Mouse (Mus musculus): ENCODE data around the gene Lysmd2.
"Not testable (repeated sequence)": the region's sequence is repeated elsewhere in the genome, so short reads cannot be mapped to it uniquely, and the experiment has no call there.

Lysmd2 gene

GRCm38 (mm10) chr9:75625556-75626307 is at the start of gene Lysmd2:
TSS of gene Lysmd2 (plus strand) at chr9:75625741.
- DNase-seq (ENCODE audit: low spot score in 2 of 2) = peak; percentile 81

GRCm38 (mm10) chr9:75579321-75579720 is 46.2 kb upstream of the Lysmd2 start:
- DNase-seq (ENCODE audit: low spot score in 2 of 2) = no peak

DNA sequence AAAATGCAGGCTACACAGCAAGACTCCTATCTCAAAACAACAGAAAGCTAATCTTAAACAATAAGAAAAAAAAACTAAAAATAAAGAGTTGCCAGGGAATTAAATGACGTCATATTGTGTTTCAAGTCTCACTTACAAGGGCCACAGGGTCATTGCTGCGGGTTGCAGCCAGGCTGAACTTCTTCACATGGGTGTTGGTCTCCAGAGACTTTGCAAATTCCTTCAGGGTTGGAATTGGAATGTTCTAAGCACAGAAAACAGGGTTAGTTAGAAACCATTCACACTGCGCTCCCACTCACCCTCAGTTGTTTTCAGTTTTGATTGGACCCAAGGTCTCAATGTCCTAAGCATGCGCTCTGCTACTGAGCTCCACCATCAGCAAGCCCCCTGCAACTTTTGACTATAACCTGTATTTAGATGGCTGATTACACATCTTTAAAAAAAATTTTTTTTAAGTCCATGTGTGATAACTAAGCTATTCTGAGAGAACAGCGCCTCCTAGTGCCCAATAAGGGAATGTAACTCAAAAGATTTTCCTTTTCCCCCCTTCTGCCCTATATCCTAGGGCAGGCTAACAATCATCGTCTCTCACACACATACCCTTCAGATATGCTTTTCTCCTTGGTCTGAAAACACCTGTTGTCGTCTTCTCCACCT is 43.7 kb upstream of the Lysmd2 start:
- no peak for DNase-seq (ENCODE audit: low spot score in 2 of 2)

DNA sequence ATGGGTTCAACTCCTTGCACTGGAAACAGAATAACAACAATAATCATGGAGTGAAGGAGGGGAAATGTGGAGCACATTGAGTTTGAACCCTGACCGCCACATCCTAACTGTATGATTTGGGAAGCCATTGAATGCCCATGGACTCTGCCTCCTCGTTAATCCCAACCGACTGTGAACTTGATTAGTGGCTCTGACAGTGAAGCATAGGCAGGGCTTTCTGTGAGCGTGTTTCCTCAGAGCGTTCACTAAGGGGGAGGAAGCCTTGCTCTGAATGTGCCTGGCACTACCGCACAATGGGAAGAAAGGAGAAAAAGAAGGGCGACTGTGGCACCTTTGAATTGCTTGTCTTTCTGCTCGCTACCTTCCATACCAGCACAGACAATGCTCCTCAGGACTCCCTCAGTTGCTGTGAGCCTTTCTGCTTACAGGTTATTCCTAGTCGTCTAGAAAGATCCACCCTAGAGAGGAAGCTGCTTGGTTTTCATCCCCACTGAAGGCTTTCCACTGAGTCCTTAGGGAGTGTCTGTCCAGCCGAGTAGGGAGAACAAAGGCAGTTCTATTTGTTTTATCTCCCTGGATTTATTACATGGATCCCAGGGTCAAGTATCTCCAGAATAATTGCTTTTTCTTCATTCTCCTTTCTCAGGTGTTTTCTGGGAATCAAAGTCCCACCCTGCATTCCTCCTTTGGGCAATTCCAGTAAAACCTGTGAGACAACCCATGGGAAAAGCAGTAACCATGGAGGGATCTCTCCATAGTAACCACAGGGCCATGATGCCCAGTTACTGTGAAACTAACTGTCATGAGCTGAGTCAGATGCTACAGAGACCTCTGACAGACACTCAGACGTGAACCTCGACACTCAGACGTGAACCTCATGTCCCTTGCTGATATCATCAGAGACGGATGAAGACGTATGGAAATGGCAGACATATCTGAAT is 35.4 kb upstream of the Lysmd2 start:
- no peak for DNase-seq (ENCODE audit: low spot score in 2 of 2)

DNA sequence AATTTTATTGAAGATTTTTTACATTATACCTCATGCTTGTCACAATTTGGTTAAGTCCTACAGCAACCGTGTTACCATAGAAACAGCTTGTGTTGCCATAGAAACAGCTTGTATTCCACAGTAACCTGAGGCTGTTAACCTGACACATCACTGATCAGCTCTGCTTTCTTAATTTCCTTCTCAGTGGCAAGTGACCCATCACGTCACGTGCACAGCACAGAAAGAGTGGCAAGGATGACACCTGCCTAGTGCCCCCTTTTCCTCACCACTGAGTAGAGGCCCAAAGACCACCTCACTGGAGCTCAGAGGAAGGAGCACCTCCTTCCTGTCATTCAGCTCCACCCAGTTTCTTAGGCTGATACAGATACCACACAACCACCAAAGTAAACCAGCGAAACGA is 32.1 kb upstream of the Lysmd2 start:
- DNase-seq (ENCODE audit: low spot score in 2 of 2) = peak; percentile 33 to 61

DNA sequence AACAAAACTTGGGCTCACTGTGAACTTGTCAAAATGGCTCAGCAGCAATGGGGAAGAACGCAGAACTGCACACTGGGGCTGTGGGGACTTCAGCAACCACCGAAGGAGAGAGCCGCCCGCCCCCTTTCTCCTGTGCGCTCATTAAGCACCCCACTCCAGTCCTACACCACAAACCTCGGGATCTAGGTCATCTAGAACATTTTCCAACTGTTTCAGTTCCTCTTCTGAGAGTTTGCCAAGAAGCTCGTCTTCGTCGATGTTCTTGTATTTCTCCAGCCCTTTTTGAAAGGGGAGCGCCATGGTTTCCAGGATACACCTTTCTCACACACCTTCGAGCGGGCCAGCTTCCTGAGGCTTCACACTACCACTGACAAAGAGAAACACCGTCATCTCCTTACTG is 28.5 kb upstream of the Lysmd2 start:
- no peak for DNase-seq (ENCODE audit: low spot score in 2 of 2)

DNA sequence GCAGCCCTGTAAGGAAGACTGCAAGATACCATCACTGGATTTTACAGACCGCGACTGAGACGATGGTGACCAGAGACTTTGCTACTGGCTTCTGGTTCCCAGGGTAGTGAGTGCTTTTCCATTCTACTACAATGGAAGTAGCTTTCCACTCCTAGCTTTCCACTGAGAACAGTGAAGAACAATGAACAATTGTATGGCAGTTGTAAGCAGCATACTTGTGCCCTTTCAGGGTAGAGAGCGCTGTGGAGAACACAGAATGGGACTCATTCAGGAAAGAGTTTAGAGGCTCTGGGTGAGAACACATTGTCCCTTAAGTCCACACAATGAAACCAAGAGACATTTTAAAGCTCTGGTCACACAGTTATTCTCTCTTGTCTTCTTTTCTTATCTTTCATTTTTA is 27.9 kb upstream of the Lysmd2 start:
- DNase-seq (ENCODE audit: low spot score in 2 of 2) = no peak

DNA sequence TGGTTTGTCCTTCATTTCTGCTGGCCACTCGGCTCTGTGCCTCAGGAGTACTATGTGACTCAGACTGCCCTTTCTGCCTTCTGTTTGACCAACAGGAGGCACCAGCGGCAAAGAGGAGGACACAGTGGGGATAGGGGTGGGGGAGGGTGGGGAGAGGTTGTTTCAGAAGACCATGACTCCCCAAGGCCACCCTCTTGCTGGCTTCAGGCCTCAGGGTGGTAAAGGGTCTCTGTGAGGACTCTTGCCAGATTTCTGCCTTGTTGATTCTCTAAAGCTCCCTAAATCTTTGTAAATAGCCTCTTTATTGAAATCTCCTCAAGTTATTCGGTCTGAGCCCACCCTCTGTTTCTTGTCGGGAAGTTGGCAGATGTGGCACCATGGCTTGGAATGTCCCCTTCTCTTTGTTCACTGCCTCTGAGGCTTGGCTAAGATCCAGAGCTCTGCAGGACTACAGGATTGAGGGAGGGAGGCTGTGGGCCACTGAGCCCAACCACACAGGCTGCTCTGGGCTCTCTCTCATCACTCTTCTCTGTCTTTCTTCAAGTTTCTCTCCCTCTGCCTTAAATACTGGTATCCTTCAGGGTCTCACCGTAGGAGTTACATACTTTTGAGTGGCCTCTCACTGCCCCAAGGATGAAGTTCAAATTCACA is 26.2 kb upstream of the Lysmd2 start:
- DNase-seq (ENCODE audit: low spot score in 2 of 2) = peak; percentile 83 to 87

DNA sequence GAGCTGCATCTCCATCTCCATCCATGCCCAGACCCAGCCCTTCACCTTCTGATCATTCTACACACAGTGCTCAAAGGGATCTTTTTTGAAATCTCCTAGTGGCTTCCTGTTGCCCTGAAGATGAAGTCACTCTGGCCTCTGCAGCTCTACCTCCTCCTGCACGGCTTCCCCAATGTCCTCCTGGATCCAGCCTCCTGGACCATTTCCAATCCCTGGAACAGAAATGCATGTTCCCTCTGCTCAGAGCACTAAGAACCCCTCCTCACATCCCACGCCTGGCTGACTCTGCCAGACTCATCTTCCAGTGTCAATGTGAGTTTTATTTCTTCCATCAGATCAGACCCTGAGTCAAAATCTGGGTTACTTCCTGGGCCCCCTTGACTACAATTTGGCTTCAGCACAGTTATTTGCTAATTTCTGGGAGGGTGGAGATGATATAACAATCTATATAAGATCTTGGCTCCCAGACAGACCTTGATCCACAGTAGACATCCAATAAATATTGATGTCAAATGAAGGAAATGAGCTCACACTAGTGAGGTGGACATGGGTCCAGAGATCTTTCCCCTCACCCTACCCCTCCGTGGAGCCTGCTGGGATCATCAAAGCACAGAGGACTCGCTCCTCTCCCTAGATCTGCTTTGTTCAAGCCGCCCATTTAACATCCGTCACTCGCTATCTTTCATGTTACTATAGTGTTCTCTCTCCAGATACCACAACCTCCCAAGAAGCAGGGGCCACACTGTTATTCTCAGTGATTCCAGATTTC is 25.2 kb upstream of the Lysmd2 start:
- peak; percentile 53 to 58 for DNase-seq (ENCODE audit: low spot score in 2 of 2)

GRCm38 (mm10) chr9:75601510-75601909 is 24.0 kb upstream of the Lysmd2 start:
- DNase-seq (ENCODE audit: low spot score in 2 of 2) = no peak

DNA sequence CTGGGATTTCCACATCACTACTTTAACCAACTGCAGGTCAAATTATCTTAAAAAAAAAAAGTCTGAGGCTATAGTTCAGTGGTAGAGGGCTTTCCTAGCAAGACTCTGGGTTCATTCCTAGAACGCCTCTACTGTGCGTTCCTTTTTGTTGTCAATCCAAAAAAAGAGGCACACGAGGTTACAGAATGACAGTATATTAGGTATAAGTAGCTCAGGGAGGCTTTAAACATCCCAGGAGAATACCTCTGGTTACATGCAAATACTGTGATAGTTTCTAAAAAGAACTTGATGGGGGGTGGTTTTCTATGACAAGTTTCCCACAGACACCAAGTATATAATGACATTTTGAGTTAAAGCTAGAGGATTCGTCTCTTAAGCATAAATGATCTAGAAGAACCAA is 18.0 kb upstream of the Lysmd2 start:
- DNase-seq (ENCODE audit: low spot score in 2 of 2) = no peak

- DNase-seq (ENCODE audit: low spot score in 2 of 2) = no peak
These were observed 16.0 kb upstream of the Lysmd2 start for GRCm38 (mm10) chr9:75609505-75609904.

- DNase-seq (ENCODE audit: low spot score in 2 of 2) = peak in 1 of 2 experiments; percentile 50
These were observed 15.6 kb upstream of the Lysmd2 start for GRCm38 (mm10) chr9:75609965-75610364.

- peak; percentile 86 to 90 for DNase-seq (ENCODE audit: low spot score in 2 of 2)
These were observed 14.7 kb upstream of the Lysmd2 start, which contains the start of gene Tmod2 for GRCm38 (mm10) chr9:75610571-75611493. TSS of gene Tmod2 (minus strand) at chr9:75611325.

GRCm38 (mm10) chr9:75616560-75616959 is 9.0 kb upstream of the Lysmd2 start:
- DNase-seq (ENCODE audit: low spot score in 2 of 2) = no peak

DNA sequence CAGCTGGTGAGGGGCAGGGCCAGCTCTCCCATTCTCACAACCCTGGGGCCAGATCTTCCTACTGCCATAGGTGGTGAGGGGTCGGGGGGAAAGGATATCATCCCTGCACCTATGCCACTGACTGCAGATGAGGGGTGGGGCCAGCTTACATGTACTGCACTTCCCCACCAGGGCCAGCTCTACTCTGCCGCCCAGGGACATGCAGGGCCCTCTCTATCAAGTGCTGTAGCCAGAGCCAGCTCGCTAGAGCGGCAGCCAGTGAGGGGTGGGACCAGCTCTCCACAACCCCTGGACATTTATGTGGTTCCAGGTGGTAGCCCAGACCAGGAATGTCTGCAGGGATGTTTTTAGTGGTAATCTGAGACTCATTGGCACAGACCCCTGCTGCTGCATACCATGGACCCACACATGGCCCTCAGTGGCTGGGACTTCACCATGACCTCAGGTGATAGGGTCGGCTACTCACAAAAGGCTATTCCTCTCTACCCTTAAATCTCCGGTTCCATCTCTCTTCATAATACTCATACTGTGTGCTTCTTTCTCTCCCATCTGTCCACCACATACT is 6.6 kb upstream of the Lysmd2 start:
- DNase-seq (ENCODE audit: low spot score in 2 of 2) = no peak

GRCm38 (mm10) chr9:75619761-75620160 is 5.8 kb upstream of the Lysmd2 start:
- DNase-seq (ENCODE audit: low spot score in 2 of 2) = not testable (repeated sequence)

DNA sequence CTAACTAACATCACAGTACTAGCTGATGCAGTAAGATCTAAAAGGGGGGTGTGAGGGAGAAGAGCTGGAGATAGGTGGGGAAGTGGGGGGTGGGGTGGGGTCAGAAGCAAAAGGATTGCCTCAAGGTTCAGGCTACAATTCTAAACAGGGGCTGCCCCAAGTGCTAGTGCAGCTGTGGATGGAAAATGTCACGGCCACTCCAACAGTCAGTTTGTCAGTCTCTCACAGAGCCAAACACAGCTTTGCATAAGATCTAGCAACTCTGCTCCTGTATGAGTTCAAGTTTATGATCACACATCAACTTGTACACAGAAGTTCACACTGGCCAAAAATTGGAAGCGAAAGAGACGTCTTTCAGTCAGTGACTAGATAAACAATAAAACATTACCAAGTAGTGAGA is 4.1 kb upstream of the Lysmd2 start:
- no peak for DNase-seq (ENCODE audit: low spot score in 2 of 2)

DNA sequence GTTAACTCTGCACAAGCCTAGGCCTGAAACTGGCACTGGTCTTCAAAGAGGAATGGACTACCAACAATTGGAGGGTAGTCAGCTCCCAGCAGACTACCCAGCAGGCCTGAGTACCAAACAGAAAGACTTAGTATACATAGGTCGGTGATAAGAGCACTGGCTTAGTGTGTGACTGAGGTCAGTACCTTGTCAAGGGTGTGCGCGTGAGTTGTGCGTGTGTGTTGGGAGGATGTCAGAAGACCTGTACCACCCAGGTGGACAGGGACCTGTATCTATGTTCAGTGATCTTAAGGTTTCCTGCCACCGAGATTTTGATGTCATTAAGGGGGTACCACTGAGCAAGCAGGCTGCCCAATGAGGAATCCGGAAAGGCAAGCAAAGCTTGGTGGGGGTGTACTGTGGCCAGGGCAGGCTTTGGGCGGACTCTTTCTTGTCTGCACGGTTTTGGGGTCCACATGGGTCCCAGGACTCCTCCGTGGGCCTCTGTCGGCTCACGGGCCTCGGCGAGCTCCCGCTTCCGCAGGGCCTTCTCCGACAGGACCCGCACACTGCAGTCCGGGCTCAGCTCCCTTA is 472 bp upstream of the Lysmd2 start:
- no peak for DNase-seq (ENCODE audit: low spot score in 2 of 2)
